Mouse (Mus musculus) heart, postnatal 0 days (tissue): Measurements from ENCODE around the gene Evl.

Experiments
- CTCF ChIP-seq: IDR thresholded peaks from 2 replicates; pipeline ENCODE4 v1.5.1; 2016; ENCODE audit warnings: antibody characterized with exemption, control low read depth, low read depth
- EP300 ChIP-seq: IDR thresholded peaks from 2 replicates; pipeline ENCODE4 v1.6.1; 2016; ENCODE audit warnings: antibody characterized with exemption, low read depth

DNA sequence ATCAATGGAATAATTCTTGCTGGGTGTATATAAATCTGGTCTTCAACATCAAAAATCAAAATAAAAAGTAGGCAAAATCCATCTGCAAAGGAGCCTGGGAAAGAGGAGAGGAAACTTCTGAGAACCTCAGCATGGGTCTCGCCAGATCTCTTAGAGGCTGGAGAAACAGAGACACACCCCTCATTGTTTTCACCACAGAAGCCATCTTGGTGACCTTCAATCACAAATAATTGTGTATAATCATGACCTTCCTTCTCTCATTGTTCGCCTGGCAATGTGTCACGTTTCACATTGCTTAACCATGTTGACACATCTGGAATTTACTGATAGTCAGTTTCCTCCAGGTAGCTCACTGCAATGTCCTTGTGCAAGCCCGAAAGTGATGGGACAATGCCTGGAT is 158.0 kb downstream of the Evl start:
- no peak for TF ChIP-seq CTCF
- TF ChIP-seq EP300 = no peak
